In genomic region chr5:99167767-99168166, GRCm38 (mm10) we compare ENCODE assay signal across 31 mouse cellular contexts.
"Had no signal": no experiment of that assay in that cellular context is flagged by ENCODE, and none has a peak within 500 bp of the region (broad histone marks: within the 10 kb centered on the region; RNA-seq: fewer than 3 reads in every experiment).

No protein-coding gene starts in this region.

- H3K4me3 ChIP-seq: left cerebral cortex, adult 2 months; limb, embryonic 10.5 days; limb, embryonic 12.5 days; limb, embryonic 13.5 days; limb, embryonic 15.5 days; liver, embryonic 12.5 days; liver, embryonic 13.5 days; liver, embryonic 15.5 days; lung, embryonic 15.5 days; megakaryocyte, embryonic 14.5 days; midbrain, embryonic 10.5 days; midbrain, embryonic 12.5 days; midbrain, embryonic 13.5 days; midbrain, embryonic 15.5 days; myocyte had no signal

- ATAC-seq: liver, embryonic 12.5 days; liver, postnatal 0 days; lung, postnatal 0 days; midbrain, embryonic 13.5 days; midbrain, embryonic 15.5 days; midbrain, embryonic 16.5 days had no signal

- H3K9me3 ChIP-seq: limb, embryonic 10.5 days; limb, embryonic 12.5 days; limb, embryonic 13.5 days; limb, embryonic 15.5 days; liver, embryonic 12.5 days; liver, embryonic 13.5 days; liver, embryonic 15.5 days; lung, embryonic 15.5 days; megakaryocyte, embryonic 14.5 days; midbrain, embryonic 10.5 days; midbrain, embryonic 12.5 days; midbrain, embryonic 13.5 days; midbrain, embryonic 15.5 days had no signal

- H3K27me3 ChIP-seq: limb, embryonic 12.5 days; liver, embryonic 12.5 days; liver, embryonic 13.5 days; liver, embryonic 15.5 days; lung, embryonic 15.5 days; megakaryocyte, embryonic 14.5 days; midbrain, embryonic 12.5 days; midbrain, embryonic 13.5 days; midbrain, embryonic 15.5 days had no signal

- H3K4me2 ChIP-seq: limb, embryonic 12.5 days; limb, embryonic 13.5 days; limb, embryonic 15.5 days; liver, embryonic 11.5 days; liver, embryonic 12.5 days; liver, embryonic 13.5 days; liver, embryonic 15.5 days; lung, embryonic 14.5 days; lung, embryonic 15.5 days; midbrain, embryonic 11.5 days; midbrain, embryonic 12.5 days; midbrain, embryonic 13.5 days; midbrain, embryonic 15.5 days had no signal

- H3K36me3 ChIP-seq: limb, embryonic 10.5 days; limb, embryonic 12.5 days; limb, embryonic 13.5 days; limb, embryonic 15.5 days; liver, embryonic 12.5 days; liver, embryonic 13.5 days; liver, embryonic 15.5 days; lung, embryonic 15.5 days; midbrain, embryonic 10.5 days; midbrain, embryonic 12.5 days; midbrain, embryonic 13.5 days; midbrain, embryonic 15.5 days had no signal

- H3K9ac ChIP-seq: limb, embryonic 12.5 days; limb, embryonic 13.5 days; limb, embryonic 15.5 days; liver, embryonic 12.5 days; liver, embryonic 13.5 days; liver, embryonic 14.5 days; liver, embryonic 15.5 days; liver, postnatal 0 days; lung, embryonic 14.5 days; lung, embryonic 15.5 days; midbrain, embryonic 12.5 days; midbrain, embryonic 13.5 days; midbrain, embryonic 15.5 days had no signal

- H3K27ac ChIP-seq: left cerebral cortex, adult 2 months; limb, embryonic 12.5 days; limb, embryonic 13.5 days; limb, embryonic 15.5 days; liver, embryonic 12.5 days; liver, embryonic 13.5 days; liver, embryonic 14.5 days; liver, embryonic 15.5 days; lung, embryonic 15.5 days; macrophage; midbrain, embryonic 10.5 days; midbrain, embryonic 12.5 days; midbrain, embryonic 13.5 days; midbrain, embryonic 15.5 days had no signal

- DNase-seq: left cerebral cortex, postnatal 4 days; liver; liver, embryonic 13.5 days; liver, postnatal 0 days; lung, adult 18-20 months; lung, adult 2 months; lung, embryonic 14.5 days; lung, postnatal 10 days; lung, postnatal 36 days; lung, postnatal 4 days; midbrain, embryonic 14.5 days had no signal

- H3K4me1 ChIP-seq: limb, embryonic 15.5 days; liver, embryonic 12.5 days; liver, embryonic 13.5 days; liver, embryonic 15.5 days; lung, embryonic 15.5 days; megakaryocyte, embryonic 14.5 days; midbrain, embryonic 10.5 days; midbrain, embryonic 12.5 days; midbrain, embryonic 13.5 days; midbrain, embryonic 15.5 days had no signal
